11 mouse cellular contexts compared by ENCODE assay signal in genomic region chr17:8507654-8508053, GRCm38 (mm10). TPM values are rescaled to one million over a fixed set of nuclear protein-coding genes. Genes with fewer than 3 reads are reported as not detected.
DNase-seq lines count a peak whose midpoint lies in the region; ATAC-seq lines count a peak whose summit lies in the region.
"Had no signal": no experiment of that assay in that cellular context is flagged by ENCODE, and none has a peak within 500 bp of the region (broad histone marks: within the 10 kb centered on the region; RNA-seq: fewer than 3 reads in every experiment).

No protein-coding gene starts in this region.

- H3K27me3 ChIP-seq in heart, embryonic 12.5 days (replicated peaks): 0 out of 2 replicates have a peak, but pooled peaks cover under 1% of the 10 kb centered on the region
- no peaks in the 10 kb centered on the region for H3K27me3 ChIP-seq in forebrain, embryonic 15.5 days
- H3K27me3 ChIP-seq in midbrain, embryonic 13.5 days: 0 out of 2 replicates have a peak, but pooled peaks cover 11% of the 10 kb centered on the region

- no peak overlapping the region for H3K27ac ChIP-seq in heart, embryonic 12.5 days (ENCODE audit: poor library complexity, severe bottlenecking)
- peak overlapping the region; percentile 68 for H3K27ac ChIP-seq in forebrain, embryonic 15.5 days (replicated peaks)
- H3K27ac ChIP-seq in midbrain, embryonic 13.5 days: peak overlapping the region; percentile 59
- H3K27ac ChIP-seq: lung, embryonic 15.5 days had no signal

- 20% methylated on average over 3 of the region's 3 CpGs for WGBS in heart, embryonic 12.5 days
- 7% methylated on average over 3 of the region's 3 CpGs for WGBS in forebrain, embryonic 15.5 days
- WGBS in midbrain, embryonic 13.5 days: 2% methylated on average over 3 of the region's 3 CpGs

- DNase-seq in heart, adult 9 months (ENCODE audit: low spot score in 2 of 2): no peak
- peak; percentile 52 for DNase-seq in cerebellum, adult 9-10 months
- DNase-seq in layer of hippocampus, adult 11-12 months (ENCODE audit: low spot score): no peak
- no peak for DNase-seq in yolk sac, embryonic 10.5 days (ENCODE audit: low spot score)
- DNase-seq in layer of hippocampus, postnatal 36 days: no peak

- H3K4me3 ChIP-seq in heart, embryonic 12.5 days: peak overlapping the region; percentile 35; the same call in 1 of the 2 replicates
- peak overlapping the region; percentile 32; the same call in 1 of the 2 replicates for H3K4me3 ChIP-seq in forebrain, embryonic 15.5 days
- peak overlapping the region; percentile 33 for H3K4me3 ChIP-seq in midbrain, embryonic 13.5 days (replicated peaks)

- H3K4me1 ChIP-seq in heart, embryonic 12.5 days (replicated peaks): peaks cover 30% of the 10 kb centered on the region
- H3K4me1 ChIP-seq in forebrain, embryonic 15.5 days: peaks cover 32% of the 10 kb centered on the region
- H3K4me1 ChIP-seq in midbrain, embryonic 13.5 days (replicated peaks): peaks cover 36% of the 10 kb centered on the region

- peak overlapping the region; percentile 67 for H3K4me2 ChIP-seq in heart, embryonic 12.5 days
- H3K4me2 ChIP-seq in forebrain, embryonic 15.5 days (replicated peaks): peak overlapping the region; percentile 42
- peak overlapping the region; percentile 53 for H3K4me2 ChIP-seq in midbrain, embryonic 13.5 days (replicated peaks)

- no peaks in the 10 kb centered on the region for H3K36me3 ChIP-seq in heart, embryonic 12.5 days
- H3K36me3 ChIP-seq in forebrain, embryonic 15.5 days: no peaks in the 10 kb centered on the region
- no peaks in the 10 kb centered on the region for H3K36me3 ChIP-seq in midbrain, embryonic 13.5 days
- H3K36me3 ChIP-seq: lung, embryonic 15.5 days had no signal

- no peak overlapping the region for H3K9ac ChIP-seq in heart, embryonic 12.5 days
- 0 out of 2 replicates have a peak overlapping the region, but pooled peaks have one; percentile 30 for H3K9ac ChIP-seq in forebrain, embryonic 15.5 days (replicated peaks)
- peak overlapping the region; percentile 37 for H3K9ac ChIP-seq in midbrain, embryonic 13.5 days (replicated peaks)
- H3K9ac ChIP-seq: lung, embryonic 15.5 days had no signal

- no peak for ATAC-seq in heart, embryonic 12.5 days (ENCODE audit: insufficient number of reproducible peaks, low FRiP score)
- ATAC-seq in forebrain, embryonic 15.5 days (replicated peaks): no peak
- no peak for ATAC-seq in midbrain, embryonic 13.5 days

- H3K9me3 ChIP-seq in heart, embryonic 12.5 days (replicated peaks): no peaks in the 10 kb centered on the region
- no peaks in the 10 kb centered on the region for H3K9me3 ChIP-seq in forebrain, embryonic 15.5 days
- H3K9me3 ChIP-seq in midbrain, embryonic 13.5 days: no peaks in the 10 kb centered on the region
- H3K9me3 ChIP-seq: lung, embryonic 15.5 days had no signal

RNA-seq across cellular contexts. Expression of gene Pde10a, which starts 17.5 kb away (rescaled TPM):
- 1.4 and 1.7 TPM in 2 replicates for polyA plus RNA-seq in heart, embryonic 12.5 days (2016; fragmentation: Nextera tagmentation; extraction: Ambion mirVana)
- polyA plus RNA-seq in forebrain, embryonic 15.5 days (2015; fragmentation: Nextera tagmentation; extraction: Ambion mirVana): 21.5 and 21.9 TPM in 2 replicates
- polyA plus RNA-seq in midbrain, embryonic 13.5 days (2015; fragmentation: Nextera tagmentation; extraction: Ambion mirVana): 12.5 and 12.7 TPM in 2 replicates
- total RNA-seq in layer of hippocampus, postnatal 36 days (2021): 10 to 100 TPM; 61.6 to 68.7 TPM

RNA-seq across cellular contexts. Expression of gene Gm17087, which starts 59.1 kb away (rescaled TPM):
- not detected in 2 replicates for polyA plus RNA-seq in heart, embryonic 12.5 days (2016; fragmentation: Nextera tagmentation; extraction: Ambion mirVana)
- polyA plus RNA-seq in forebrain, embryonic 15.5 days (2015; fragmentation: Nextera tagmentation; extraction: Ambion mirVana): not detected in 2 replicates
- not detected in 2 replicates for polyA plus RNA-seq in midbrain, embryonic 13.5 days (2015; fragmentation: Nextera tagmentation; extraction: Ambion mirVana)
- not detected for total RNA-seq in layer of hippocampus, postnatal 36 days (2021)
- total RNA-seq: adrenal gland, postnatal 4 days; CH12.LX had no signal
- polyA plus RNA-seq: lung, embryonic 15.5 days had no signal
